Mouse (Mus musculus) cerebellum, postnatal 10 days (tissue): ENCODE data around the gene Wasf3.
A peak's percentile ranks its signal among the peaks of the same experiment; 100 is the strongest.
"Not testable (repeated sequence)": the region's sequence is repeated elsewhere in the genome, so short reads cannot be mapped to it uniquely, and the experiment has no call there.

ENCODE experiments used
- DNase-seq, 2 experiments: peaks; one replicate each; pipeline ENCODE4 v3.0.0; 2021; ENCODE audit warnings: mixed read lengths in 2 of 2

Wasf3 gene

GRCm38 (mm10) chr5:146451592-146452254, 66.9 kb downstream of the Wasf3 start:
- no peak for DNase-seq

- no peak for DNase-seq
These were observed 68.8 kb downstream of the Wasf3 start for GRCm38 (mm10) chr5:146453556-146453955.

- DNase-seq = no peak
These were observed 76.8 kb downstream of the Wasf3 start for GRCm38 (mm10) chr5:146461612-146462011.

- DNase-seq = no peak
These were observed 81.9 kb downstream of the Wasf3 start for GRCm38 (mm10) chr5:146466663-146467062.

- peak; percentile 76 to 82 for DNase-seq
These were observed 83.5 kb downstream of the Wasf3 start for GRCm38 (mm10) chr5:146468311-146468710.

GRCm38 (mm10) chr5:146470821-146471220, 86.0 kb downstream of the Wasf3 start:
- DNase-seq = peak; percentile 57 to 65

DNA sequence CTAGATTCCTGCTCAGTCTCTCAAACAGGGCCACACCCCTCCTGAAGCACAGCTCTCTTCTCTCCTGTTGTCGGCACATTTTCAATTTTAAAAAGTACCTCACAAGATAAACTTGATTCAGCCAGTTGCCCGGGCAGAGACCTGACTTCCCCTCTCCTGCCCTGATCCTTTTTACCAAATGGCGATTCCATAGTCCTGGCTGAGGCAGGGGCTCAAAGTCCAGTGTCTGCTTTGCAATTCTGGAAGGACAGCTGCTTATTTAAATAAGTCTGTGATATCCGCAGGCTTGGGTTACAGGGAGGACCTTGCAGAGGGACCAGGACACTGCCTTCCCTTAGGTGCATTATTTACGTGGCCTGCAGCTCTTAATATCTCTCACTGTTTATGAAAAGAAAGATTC, 86.5 kb downstream of the Wasf3 start:
- DNase-seq = no peak

DNA sequence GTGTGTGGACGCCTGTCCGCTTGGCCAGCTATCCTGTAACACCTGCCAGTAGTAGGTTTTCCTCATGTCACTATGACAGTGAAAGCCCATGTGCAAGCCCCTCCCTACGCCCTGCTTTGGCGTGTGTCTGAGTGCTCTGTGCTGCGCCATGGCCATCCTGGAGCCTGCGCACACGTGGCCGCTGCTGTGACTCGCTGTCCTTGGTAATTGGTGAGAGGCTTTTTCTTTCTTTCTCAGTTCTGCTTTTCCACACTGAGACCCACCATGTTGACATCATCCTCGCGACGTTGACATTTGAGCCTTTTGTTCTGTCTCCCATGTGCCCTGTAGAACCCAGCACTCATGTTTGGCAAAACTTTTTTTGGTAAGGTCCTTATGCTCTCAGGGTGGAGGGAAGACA, 87.0 kb downstream of the Wasf3 start:
- DNase-seq = no peak

GRCm38 (mm10) chr5:146479564-146479963, 94.8 kb downstream of the Wasf3 start:
- peak; percentile 72 to 75 for DNase-seq

DNA sequence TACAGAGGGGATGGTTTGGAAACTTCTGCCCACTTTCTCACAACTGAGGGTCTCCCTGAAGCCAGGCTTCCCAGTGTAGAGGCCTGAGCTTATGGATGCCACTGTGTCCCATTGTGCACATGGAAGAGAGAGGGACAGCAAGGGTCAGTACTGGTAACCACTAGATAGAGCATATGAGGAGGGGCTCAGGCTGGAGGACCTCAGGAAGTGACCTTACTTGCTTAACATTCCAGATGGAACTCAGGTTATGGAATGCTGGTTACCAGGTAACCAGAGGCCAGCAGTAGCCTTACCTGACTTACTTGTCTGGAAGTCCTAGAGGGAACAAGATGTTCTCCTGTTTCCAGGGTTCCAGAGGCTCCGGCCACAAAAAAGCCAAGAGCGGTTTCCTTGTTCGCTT, 96.9 kb downstream of the Wasf3 start, which contains the start of gene Gm6408:
TSS of gene Gm6408 (plus strand) at position 301 of the 400 bp plus-strand sequence.
- DNase-seq = not testable (repeated sequence)

- peak; percentile 69 to 70 for DNase-seq
These were observed 104.2 kb downstream of the Wasf3 start for GRCm38 (mm10) chr5:146488959-146489358.

- not testable (repeated sequence) for DNase-seq
These were observed 106.3 kb downstream of the Wasf3 start, which contains the start of gene Gm6370 for GRCm38 (mm10) chr5:146491063-146491462. Gene Gm6370 (plus strand): TSS chr5:146491363.

DNA sequence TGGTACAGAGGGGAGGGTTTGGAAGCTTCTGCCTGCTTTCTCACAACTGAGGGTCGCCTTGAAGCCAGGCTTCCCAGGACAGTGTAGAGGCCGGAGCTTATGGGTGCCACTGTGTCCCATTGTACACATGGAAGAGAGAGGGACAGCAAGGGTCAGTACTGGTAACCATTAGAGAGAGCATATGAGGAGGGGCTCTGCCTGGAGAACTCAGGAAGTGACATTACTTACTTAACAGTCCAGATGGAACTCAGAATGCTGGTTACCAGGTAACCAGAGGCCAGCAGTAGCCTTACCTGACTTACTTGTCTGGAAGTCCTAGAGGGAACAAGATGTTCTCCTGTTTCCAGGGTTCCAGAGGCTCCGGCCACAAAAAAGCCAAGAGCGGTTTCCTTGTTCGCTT, 117.3 kb downstream of the Wasf3 start, which contains the start of gene 4930449I24Rik:
TSS of gene 4930449I24Rik (plus strand) at position 301 of the 400 bp plus-strand sequence.
- DNase-seq = not testable (repeated sequence)

DNA sequence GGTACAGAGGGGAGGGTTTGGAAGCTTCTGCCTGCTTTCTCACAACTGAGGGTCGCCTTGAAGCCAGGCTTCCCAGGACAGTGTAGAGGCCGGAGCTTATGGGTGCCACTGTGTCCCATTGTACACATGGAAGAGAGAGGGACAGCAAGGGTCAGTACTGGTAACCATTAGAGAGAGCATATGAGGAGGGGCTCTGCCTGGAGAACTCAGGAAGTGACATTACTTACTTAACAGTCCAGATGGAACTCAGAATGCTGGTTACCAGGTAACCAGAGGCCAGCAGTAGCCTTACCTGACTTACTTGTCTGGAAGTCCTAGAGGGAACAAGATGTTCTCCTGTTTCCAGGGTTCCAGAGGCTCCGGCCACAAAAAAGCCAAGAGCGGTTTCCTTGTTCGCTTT, 129.0 kb downstream of the Wasf3 start, which contains the start of gene Gm3402:
TSS of gene Gm3402 (plus strand) at position 301 of the 400 bp plus-strand sequence.
- not testable (repeated sequence) for DNase-seq
